Mouse (Mus musculus): Measurements from ENCODE around the gene Scube1.

GRCm38 (mm10) chr15:83772460-83772859 is 47.6 kb upstream of the Scube1 start:
- TF ChIP-seq CTCF (IDR thresholded peaks at IDR 0.05; ENCODE audit: control insufficient read depth, insufficient read depth, low read length) (no peak), POLR2A (IDR thresholded peaks at IDR 0.05; ENCODE audit: borderline replicate concordance, control insufficient read depth, low read depth, low read length) (no peak)

All from bone marrow, adult 2 months (tissue).